Mouse (Mus musculus): Measurements from ENCODE around the gene Rbm19.

- TF ChIP-seq CTCF (IDR thresholded peaks at IDR 0.05; ENCODE audit: low read depth) (no peak), EP300 (optimal IDR thresholded peaks at IDR 0.05) (no peak)
Observed at GRCm38 (mm10) chr5:120165061-120165942, 49.0 kb downstream of the Rbm19 start.

Data from stomach, postnatal 0 days (tissue).